Mouse (Mus musculus): ENCODE results near the gene Tmem86a.

DNA sequence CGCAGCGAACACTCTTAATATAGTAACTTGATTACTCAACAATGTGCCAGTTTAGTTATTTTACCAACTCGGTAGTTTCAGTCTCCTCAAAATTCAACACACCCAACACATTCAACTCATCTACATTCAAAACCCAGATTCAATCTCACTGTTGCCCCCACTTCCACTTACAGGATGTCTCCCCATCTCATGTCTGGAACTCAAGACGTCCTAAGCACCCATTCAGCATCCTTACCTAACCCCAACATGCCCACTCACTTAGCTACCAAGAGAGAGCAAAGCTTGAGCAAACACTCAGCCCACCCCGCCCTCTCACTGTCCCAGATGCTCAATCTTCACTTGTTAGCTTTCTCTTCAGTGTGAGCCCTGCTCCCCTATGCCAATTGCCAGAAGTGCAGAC, 11.2 kb downstream of the Tmem86a start:
- TF ChIP-seq POLR2A (IDR thresholded peaks at IDR 0.05; ENCODE audit: borderline replicate concordance, control insufficient read depth, low read depth, low read length): no peak
- TF ChIP-seq CTCF (IDR thresholded peaks at IDR 0.05; ENCODE audit: control insufficient read depth, insufficient read depth, low read length): no peak

All from bone marrow, adult 2 months (tissue).